Mouse (Mus musculus) cortical plate, adult 2 months (tissue): ENCODE measurements around the gene Vasp.

Experiments used
- CTCF ChIP-seq: fragments of 200-500 bp; IDR thresholded peaks from 2 replicates; pipeline ENCODE4 v1.5.1; 2011; ENCODE audit warnings: mild to moderate bottlenecking, control low read depth, low read length; ENCODE audit not compliant: insufficient read depth; ENCODE audit errors: extremely low read depth
- POLR2A ChIP-seq: fragments of 200-500 bp; IDR thresholded peaks from 2 replicates; pipeline ENCODE4 v1.6.1; 2011; ENCODE audit warnings: mild to moderate bottlenecking, low read length, control low read depth; ENCODE audit not compliant: insufficient read depth; ENCODE audit errors: extremely low read depth

DNA sequence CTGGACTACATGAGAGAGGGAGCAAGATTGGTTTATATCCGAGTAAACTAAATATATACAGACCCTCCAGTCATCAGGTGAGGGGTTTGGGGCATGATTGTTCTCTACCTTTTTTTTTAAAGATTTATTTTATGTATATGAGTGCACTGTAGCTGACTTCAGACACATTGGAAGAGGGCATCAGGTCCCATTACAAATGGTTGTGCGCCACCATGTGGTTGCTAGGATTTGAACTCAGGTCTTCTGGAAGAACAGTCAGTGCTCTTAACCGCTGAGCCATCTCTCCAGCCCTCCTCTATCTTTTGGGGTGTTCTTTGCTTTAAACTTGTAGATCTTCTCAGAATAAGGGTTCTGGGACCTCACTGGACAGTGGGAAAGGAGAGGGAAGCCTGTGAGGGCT lies 51.6 kb downstream of the Vasp start:
- TF ChIP-seq CTCF (no peak), POLR2A (no peak)
